Mouse (Mus musculus): ENCODE measurements around the gene Vcp. TPM values are rescaled to one million over a fixed set of nuclear protein-coding genes. Genes with fewer than 3 reads are reported as not detected.
A peak's percentile ranks its signal among the peaks of the same experiment; 100 is the strongest.

Vcp gene
- total RNA-seq, 2 experiments from 2014 or later, result 71.9 to 149 TPM

- peak; percentile 57 for ATAC-seq (replicated peaks; ENCODE audit: low FRiP score, poor library complexity, severe bottlenecking)
These were observed 30.5 kb upstream of the Vcp start for GRCm38 (mm10) chr4:43030780-43031230.

- ATAC-seq (replicated peaks; ENCODE audit: low FRiP score, poor library complexity, severe bottlenecking), result peak; percentile 25
These were observed 30.0 kb upstream of the Vcp start for GRCm38 (mm10) chr4:43030352-43030751.

GRCm38 (mm10) chr4:43029749-43030148, 29.4 kb upstream of the Vcp start:
- ATAC-seq (replicated peaks; ENCODE audit: low FRiP score, poor library complexity, severe bottlenecking), result no peak

- ATAC-seq (replicated peaks; ENCODE audit: low FRiP score, poor library complexity, severe bottlenecking), result no peak
These were observed 28.8 kb upstream of the Vcp start for GRCm38 (mm10) chr4:43029121-43029520.

- peak; percentile 92 for ATAC-seq (replicated peaks; ENCODE audit: low FRiP score, poor library complexity, severe bottlenecking)
These were observed 25.0 kb upstream of the Vcp start, which contains the start of gene Pigo for GRCm38 (mm10) chr4:43025084-43025960. Gene Pigo (minus strand): TSS chr4:43025819.

GRCm38 (mm10) chr4:43024673-43025072, 24.4 kb upstream of the Vcp start:
- no peak for ATAC-seq (replicated peaks; ENCODE audit: low FRiP score, poor library complexity, severe bottlenecking)

- no peak for ATAC-seq (replicated peaks; ENCODE audit: low FRiP score, poor library complexity, severe bottlenecking)
These were observed 21.0 kb upstream of the Vcp start for GRCm38 (mm10) chr4:43021341-43021740.

GRCm38 (mm10) chr4:43020876-43021275, 20.6 kb upstream of the Vcp start:
- no peak for ATAC-seq (replicated peaks; ENCODE audit: low FRiP score, poor library complexity, severe bottlenecking)

- ATAC-seq (replicated peaks; ENCODE audit: low FRiP score, poor library complexity, severe bottlenecking), result no peak
These were observed 19.5 kb upstream of the Vcp start for GRCm38 (mm10) chr4:43019641-43020465.

- no peak for ATAC-seq (replicated peaks; ENCODE audit: low FRiP score, poor library complexity, severe bottlenecking)
These were observed 18.9 kb upstream of the Vcp start for GRCm38 (mm10) chr4:43019176-43019575.

GRCm38 (mm10) chr4:43018156-43018555, 17.8 kb upstream of the Vcp start:
- no peak for ATAC-seq (replicated peaks; ENCODE audit: low FRiP score, poor library complexity, severe bottlenecking)

- no peak for ATAC-seq (replicated peaks; ENCODE audit: low FRiP score, poor library complexity, severe bottlenecking)
These were observed 11.8 kb upstream of the Vcp start for GRCm38 (mm10) chr4:43012091-43012490.

- peak; percentile 89 for ATAC-seq (replicated peaks; ENCODE audit: low FRiP score, poor library complexity, severe bottlenecking)
These were observed 10.1 kb upstream of the Vcp start, which contains the start of gene Fancg for GRCm38 (mm10) chr4:43010161-43011038. Gene Fancg (minus strand): TSS chr4:43010506.

GRCm38 (mm10) chr4:43005765-43006164, 5.5 kb upstream of the Vcp start:
- ATAC-seq (replicated peaks; ENCODE audit: low FRiP score, poor library complexity, severe bottlenecking), result peak; percentile 66

GRCm38 (mm10) chr4:43004951-43005350, 4.6 kb upstream of the Vcp start:
- ATAC-seq (replicated peaks; ENCODE audit: low FRiP score, poor library complexity, severe bottlenecking), result no peak

- no peak for ATAC-seq (replicated peaks; ENCODE audit: low FRiP score, poor library complexity, severe bottlenecking)
These were observed 2.6 kb upstream of the Vcp start for GRCm38 (mm10) chr4:43002756-43003439.

- no peak for ATAC-seq (replicated peaks; ENCODE audit: low FRiP score, poor library complexity, severe bottlenecking)
These were observed 965 bp upstream of the Vcp start for GRCm38 (mm10) chr4:43001272-43001671.

- peak; percentile 63 for ATAC-seq (replicated peaks; ENCODE audit: low FRiP score, poor library complexity, severe bottlenecking)
These were observed 711 bp downstream of the Vcp start for GRCm38 (mm10) chr4:42999451-43000140.
